Mouse (Mus musculus) ovary, adult 18-20 months (tissue): ENCODE results near the gene Enpp4.

ENCODE experiments used
- DNase-seq: peaks from one replicate; pipeline ENCODE4 v3.0.0; 2022; ENCODE audit warnings: low spot score, mixed read lengths

The Enpp4 gene

DNA sequence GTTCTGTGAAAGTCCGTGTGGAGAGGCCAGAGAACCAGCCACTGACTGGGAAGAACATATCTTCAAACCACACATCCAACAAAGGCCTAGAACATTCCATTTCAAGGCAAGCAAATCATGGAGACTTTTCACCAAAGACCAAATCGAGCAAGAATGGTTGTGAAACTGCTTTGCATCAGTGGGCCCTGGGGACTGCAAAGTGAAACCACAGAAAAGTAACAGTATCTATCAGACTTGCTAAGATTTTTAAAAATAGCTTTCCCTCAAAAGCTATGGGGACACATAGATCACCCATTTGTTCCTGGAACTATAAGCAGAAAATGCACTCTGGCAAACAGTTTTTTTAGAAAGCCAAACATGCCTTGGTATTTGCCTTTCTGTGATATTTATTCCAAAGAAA lies 14.7 kb downstream of the Enpp4 start:
- DNase-seq, result no peak

DNA sequence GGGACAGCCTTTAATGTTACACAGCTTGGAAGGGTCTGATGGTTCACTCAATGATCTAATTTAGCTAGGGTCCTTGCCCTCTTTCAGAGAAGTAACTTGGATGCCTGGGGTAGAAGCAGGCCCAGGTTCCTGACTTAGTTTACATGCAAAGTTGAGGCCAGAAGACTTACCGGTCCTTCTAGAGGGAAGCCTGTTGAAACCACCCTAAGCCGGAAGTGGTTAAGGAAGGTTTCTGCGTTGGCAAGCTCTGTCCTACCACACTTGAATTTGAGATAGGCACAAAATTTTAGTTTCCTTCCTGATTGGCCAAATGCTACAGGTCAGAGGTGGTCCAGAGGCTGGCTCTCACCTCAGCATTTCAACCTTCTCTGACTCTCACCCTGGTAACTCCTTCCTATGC lies 17.4 kb downstream of the Enpp4 start:
- DNase-seq, result no peak

GRCm38 (mm10) chr17:44083156-44083555 lies 22.5 kb downstream of the Enpp4 start:
- no peak for DNase-seq

DNA sequence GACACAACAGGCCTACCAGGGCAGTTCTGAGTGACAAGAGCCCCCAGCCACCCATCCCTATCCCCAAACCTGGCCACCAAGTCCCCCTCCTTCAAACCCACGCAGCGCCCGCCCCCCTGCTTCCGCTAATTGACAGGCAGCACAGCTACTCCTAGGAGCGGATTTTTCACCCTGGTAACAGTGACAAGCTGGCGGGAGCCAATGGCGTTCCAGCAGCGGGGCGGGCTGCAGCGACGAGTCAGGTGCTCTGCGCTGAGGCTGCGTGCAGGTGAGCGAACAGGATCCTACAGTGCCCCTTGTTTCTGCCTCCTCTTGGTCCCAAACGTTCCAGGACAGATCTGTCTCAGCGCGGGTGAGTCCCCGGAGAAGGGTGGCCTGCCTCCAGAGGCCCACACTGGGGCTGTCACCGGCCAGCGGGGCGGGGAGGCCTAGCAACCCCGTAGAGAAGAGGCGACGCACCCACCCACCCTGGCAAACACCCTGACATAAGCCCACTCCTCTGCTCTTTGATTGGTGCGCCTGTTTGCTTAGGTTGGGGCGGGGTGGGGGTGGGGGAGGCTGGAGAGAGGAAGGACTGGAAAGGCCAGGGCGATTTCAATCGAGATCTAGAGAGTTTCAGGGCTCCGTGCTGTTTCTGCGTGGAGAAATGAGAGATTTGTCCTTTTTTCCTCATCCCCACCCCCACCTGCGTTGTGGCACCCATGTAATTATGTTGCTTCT lies 26.8 kb downstream of the Enpp4 start, which contains the start of gene Enpp5:
Enpp5 (plus strand) TSS at position 183 of the 720 bp plus-strand sequence.
- DNase-seq, result peak; percentile 67

DNA sequence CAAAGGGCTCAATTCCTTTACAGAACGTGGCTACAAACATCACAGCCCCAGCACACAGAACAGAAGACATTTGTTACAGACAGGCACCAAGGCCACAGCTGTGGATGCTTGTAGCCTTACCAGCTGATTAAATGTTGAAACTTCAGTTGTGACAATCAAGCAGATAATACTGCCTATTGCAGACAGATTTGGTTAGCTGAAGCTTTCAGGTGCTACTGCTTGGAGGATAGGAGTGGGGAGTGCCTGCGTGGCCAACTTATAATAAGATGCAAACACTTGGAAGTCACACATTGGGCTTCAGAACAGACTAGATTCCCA lies 27.8 kb downstream of the Enpp4 start:
- no peak for DNase-seq

DNA sequence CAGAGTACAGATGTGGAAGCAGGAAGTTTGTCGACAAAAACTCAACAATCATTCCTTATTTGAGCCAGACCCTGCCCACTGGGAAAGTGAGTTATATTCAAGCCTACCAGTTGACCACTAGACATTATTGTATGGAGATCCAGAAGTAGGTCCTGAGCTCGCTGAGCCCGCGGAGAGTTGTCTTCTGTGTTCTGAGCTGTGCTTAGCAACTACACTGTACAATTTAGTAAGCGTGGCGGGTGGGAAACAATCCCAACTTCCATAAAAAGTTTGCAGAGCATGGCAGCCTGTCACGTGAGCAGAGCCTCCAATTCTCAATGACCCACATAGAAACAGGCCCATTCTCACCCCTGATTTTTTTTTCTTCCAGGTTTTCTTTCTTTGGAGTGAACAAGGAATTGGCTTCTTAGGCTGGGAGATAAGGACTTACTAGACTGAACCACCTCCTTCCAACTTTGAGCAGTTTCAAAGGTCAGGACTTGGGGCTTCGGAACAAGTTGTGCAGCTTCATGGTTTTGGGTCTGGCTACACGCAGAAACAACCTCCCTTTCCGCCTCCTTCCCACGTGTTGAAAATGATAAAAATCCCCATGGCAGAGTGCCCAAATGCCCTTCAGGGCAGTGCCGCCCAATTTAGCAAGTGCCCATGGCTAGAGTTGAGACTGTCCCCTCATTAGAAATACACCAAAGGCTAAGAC lies 28.3 kb downstream of the Enpp4 start:
- no peak for DNase-seq

GRCm38 (mm10) chr17:44076051-44076680 lies 29.4 kb downstream of the Enpp4 start:
- no peak for DNase-seq

DNA sequence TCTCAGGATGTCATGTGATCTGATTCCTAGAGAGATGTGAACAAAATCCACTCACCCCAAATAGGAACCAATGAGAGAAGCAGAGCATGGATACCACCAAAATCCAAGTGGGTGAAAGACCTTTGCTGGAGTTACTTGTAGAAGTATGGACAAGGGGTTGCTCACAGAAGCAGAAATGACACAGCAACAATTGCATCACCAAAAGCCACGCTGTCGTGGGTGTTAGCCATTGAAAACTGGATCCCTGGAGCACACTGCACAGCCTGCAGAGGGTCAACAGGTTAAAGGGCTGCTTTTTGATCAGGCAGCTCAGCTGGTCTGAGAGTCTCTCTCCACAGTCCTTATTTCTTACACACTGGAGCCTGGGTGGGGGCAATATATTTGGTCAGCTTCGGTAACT lies 30.0 kb downstream of the Enpp4 start:
- no peak for DNase-seq

GRCm38 (mm10) chr17:44071680-44072079 lies 33.9 kb downstream of the Enpp4 start:
- DNase-seq, result no peak

- no peak for DNase-seq
Measured at GRCm38 (mm10) chr17:44068876-44069275, 36.7 kb downstream of the Enpp4 start.

DNA sequence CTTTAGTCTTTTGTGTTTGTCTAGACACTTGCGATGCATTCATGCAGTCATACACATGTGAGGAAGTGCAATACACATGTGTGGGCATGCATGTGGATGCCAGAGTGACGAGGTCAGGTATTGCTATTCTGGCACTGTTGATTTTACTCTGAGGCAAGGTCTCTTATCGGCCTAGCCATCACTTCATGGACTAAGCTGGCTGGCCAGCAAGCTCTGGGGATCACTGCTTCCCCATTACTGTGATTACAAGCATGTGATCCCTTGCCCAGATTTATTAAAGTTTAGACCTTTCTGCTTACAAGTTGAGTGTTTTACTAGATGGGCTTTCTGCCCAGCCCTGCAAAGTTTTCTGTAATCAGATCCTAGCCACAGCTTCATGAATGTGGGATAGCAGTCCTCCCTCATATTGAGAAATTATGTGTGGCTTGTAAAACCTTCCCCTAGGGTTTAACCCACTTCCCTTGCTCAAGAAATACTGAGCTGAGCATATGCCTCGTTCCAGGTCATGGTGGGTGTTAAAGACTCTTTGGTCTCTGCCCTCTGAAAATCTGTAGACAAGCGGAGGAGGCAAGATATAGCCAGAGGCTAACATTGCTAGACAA lies 44.2 kb downstream of the Enpp4 start:
- DNase-seq, result no peak

- no peak for DNase-seq
Measured at GRCm38 (mm10) chr17:44060781-44061180, 44.8 kb downstream of the Enpp4 start.

DNA sequence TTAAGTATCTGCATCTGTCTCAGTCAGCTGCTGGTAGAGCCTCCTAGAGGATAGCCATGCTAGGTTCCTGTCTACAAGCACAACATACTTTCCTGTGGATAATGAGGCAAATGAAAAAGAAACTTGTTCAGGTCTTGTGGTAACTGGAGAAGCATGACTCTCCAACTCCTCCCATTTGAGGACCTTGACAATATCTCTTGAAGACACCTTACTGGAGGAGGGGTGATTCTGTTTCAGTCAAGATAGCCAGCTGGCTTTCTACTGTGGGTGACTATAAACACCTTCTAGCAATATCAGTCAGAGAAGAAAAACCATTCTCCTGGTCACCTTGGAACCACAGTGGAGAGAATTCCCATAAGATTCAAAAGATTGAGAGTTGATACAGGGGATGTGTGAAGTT lies 47.5 kb downstream of the Enpp4 start:
- no peak for DNase-seq

GRCm38 (mm10) chr17:44057123-44057522 lies 48.5 kb downstream of the Enpp4 start:
- no peak for DNase-seq

GRCm38 (mm10) chr17:44053427-44053826 lies 52.2 kb downstream of the Enpp4 start:
- DNase-seq, result no peak
